Mouse (Mus musculus): ENCODE data around the gene Prss48. TPM values are rescaled to one million over a fixed set of nuclear protein-coding genes. Genes with fewer than 3 reads are reported as not detected.

The Prss48 gene
- polyA plus RNA-seq, 1 experiment from 2014 or later = not detected

DNA sequence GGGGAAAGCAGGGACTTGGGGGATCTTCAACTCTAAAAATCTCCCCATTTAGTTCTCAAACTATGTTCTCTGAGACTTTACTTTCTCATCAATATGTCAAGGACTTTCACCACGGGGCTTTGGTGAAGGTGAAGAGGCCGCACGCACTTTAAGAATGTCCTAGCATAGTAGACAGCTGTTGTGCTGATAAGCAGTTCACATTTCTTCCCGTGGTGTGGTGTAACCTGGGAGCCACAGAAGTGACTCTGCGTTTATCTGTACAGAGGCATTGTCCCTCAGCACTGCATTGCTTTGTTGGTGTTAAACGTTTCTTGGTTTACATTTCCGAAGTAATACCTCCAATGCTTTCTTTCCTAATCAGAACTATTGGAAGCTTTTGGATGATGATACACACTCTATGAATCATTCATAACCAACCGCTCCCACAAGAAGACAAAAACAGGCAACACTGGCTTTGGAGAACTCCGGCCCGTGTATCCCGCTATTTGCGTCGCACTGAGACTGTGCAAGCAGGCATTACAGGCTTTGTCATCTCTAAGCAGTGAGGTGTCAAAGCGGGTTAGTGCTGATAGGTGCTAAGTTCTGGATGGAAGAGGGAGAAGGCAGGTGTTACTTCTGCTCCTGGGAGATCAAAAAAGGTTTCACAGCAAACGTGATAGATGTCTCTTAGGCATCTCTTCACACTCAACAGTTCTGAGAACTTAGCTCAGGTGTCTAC is 26.5 kb upstream of the Prss48 start:
- Histone ChIP-seq H3K4me3 (replicated peaks; ENCODE audit: low read length) (no peak overlapping the region), H3K27ac (ENCODE audit: low read length) (no peak overlapping the region), H3K27me3 (ENCODE audit: control insufficient read depth, insufficient read depth, low read length) (no peaks in the 10 kb centered on the region), H3K36me3 (ENCODE audit: control insufficient read depth, insufficient read depth, low read length) (peaks cover 5% of the 10 kb centered on the region; the same call in 1 of the 2 replicates), H3K4me2 (ENCODE audit: low read depth, low read length) (no peak overlapping the region), H3K4me1 (ENCODE audit: control insufficient read depth, insufficient read depth, low read length) (no peaks in the 10 kb centered on the region), H3K9me3 (replicated peaks; ENCODE audit: control insufficient read depth, low read length) (peaks cover 4% of the 10 kb centered on the region; the same call in 1 of the 2 replicates), H3K9ac (ENCODE audit: low read length) (no peak overlapping the region)
- ATAC-seq (ENCODE audit: insufficient read depth, low FRiP score) = no peak
- WGBS = 71% methylated on average over 15 of the region's 15 CpGs

DNA sequence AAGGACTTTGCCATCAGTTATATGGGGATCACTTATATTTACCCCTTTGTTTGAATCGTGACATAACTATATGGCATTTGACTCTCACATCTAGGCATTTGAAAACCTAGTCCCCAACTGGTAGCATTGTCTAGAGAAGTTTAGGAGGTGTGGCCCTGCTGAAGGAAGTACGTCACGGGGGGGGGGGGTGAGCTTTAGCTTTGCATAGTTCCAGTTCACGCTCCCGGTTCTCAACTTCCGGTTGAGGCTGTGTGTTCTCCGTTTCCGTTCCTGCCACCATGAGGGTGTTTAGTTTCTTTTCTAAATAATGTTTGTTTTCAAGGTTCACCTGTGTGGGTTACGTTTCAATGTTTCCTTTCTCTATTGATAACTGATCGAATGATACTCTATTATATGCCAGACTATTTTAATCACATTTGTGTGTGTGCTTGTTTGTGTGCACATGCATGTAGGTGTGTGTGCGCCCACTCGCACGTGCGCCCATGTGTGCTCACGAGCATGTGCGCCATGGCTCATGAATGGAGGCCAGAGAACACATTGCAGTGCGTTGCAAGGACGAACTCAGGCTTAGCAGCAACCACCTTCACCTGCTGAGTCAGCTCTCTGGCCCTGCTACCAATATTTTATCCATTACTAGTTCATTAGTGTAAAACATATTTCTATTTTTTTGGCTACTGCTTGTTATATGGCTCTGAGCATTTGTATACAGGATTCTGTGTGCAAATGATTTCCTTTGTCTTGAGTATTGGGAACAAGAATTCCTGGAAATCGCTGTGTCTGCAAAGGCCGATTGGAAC is 23.2 kb upstream of the Prss48 start:
- no peaks in the 10 kb centered on the region for H3K4me1 ChIP-seq (ENCODE audit: control insufficient read depth, insufficient read depth, low read length)
- no peak overlapping the region for H3K4me2 ChIP-seq (ENCODE audit: low read depth, low read length)
- peaks cover 4% of the 10 kb centered on the region; the same call in 1 of the 2 replicates for H3K9me3 ChIP-seq (replicated peaks; ENCODE audit: control insufficient read depth, low read length)
- no peak overlapping the region for H3K9ac ChIP-seq (ENCODE audit: low read length)
- peaks cover 5% of the 10 kb centered on the region; the same call in 1 of the 2 replicates for H3K36me3 ChIP-seq (ENCODE audit: control insufficient read depth, insufficient read depth, low read length)
- H3K27me3 ChIP-seq (ENCODE audit: control insufficient read depth, insufficient read depth, low read length) = no peaks in the 10 kb centered on the region
- H3K27ac ChIP-seq (ENCODE audit: low read length) = no peak overlapping the region
- ATAC-seq (ENCODE audit: insufficient read depth, low FRiP score) = no peak
- no peak overlapping the region for H3K4me3 ChIP-seq (replicated peaks; ENCODE audit: low read length)
- 95% methylated on average over 20 of the region's 20 CpGs for WGBS

DNA sequence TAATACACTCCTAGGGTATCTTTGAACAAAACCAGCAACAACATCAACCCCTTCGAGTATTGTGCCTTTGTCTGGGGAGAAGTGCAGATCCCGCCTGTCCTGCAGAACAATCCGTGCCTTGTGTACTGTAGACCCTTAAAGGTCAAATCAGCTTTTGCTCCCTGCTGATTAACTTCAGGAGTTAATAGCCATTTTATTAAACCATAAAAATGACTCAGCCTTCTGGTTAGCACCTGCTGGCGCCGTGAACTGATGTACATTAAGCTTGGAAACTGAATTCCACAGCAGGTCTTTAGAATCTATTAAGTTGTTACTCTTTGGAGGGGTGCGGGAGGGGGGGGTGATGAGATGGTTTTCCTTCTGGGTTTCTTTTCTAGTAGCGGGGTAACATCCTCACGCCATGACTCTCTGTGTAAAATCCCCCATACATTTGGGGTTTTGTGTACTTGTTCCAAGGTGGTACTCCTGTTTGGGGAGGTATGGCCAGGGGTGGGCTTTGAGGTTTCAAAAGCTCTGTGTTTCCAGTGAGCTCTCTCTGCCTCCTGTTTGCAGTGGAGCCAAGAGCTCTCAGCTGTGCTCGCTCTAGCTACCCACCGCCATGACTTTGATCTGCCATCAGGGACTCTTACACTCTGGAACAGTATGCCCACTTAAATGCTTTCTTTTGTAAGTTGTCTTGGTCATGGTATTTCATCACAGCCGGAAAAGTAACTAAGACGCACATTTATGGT is 21.9 kb upstream of the Prss48 start:
- ATAC-seq (ENCODE audit: insufficient read depth, low FRiP score) = no peak
- no peaks in the 10 kb centered on the region for H3K4me1 ChIP-seq (ENCODE audit: control insufficient read depth, insufficient read depth, low read length)
- H3K9ac ChIP-seq (ENCODE audit: low read length) = no peak overlapping the region
- H3K4me2 ChIP-seq (ENCODE audit: low read depth, low read length) = no peak overlapping the region
- H3K27me3 ChIP-seq (ENCODE audit: control insufficient read depth, insufficient read depth, low read length) = no peaks in the 10 kb centered on the region
- H3K9me3 ChIP-seq (replicated peaks; ENCODE audit: control insufficient read depth, low read length) = peaks cover 4% of the 10 kb centered on the region; the same call in 1 of the 2 replicates
- 88% methylated on average over 12 of the region's 12 CpGs for WGBS
- H3K27ac ChIP-seq (ENCODE audit: low read length) = no peak overlapping the region
- no peak overlapping the region for H3K4me3 ChIP-seq (replicated peaks; ENCODE audit: low read length)
- H3K36me3 ChIP-seq (ENCODE audit: control insufficient read depth, insufficient read depth, low read length) = peaks cover 5% of the 10 kb centered on the region; the same call in 1 of the 2 replicates

DNA sequence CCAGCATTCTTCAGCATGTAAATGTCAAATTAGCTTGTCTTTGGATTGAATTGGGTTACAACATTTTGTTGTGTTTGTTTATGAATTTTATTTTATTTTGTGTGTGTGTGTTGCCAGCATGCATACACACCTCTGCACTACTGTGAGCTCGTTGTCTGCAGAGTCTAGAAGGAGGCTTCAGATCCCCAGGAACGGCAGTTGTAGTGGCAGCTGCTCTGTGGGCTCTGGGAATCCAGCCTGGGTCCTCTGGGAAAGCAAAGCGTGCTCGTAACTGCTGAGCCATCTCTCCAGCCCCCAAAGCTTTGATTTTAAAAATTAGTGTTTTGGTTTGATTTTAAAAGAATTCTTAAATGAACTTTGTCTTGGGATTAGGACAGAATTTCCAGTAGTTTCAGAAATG is 19.4 kb upstream of the Prss48 start:
- Histone ChIP-seq H3K9ac (ENCODE audit: low read length) (no peak overlapping the region), H3K9me3 (replicated peaks; ENCODE audit: control insufficient read depth, low read length) (peaks cover 4% of the 10 kb centered on the region; the same call in 1 of the 2 replicates), H3K4me3 (replicated peaks; ENCODE audit: low read length) (no peak overlapping the region), H3K27ac (ENCODE audit: low read length) (no peak overlapping the region), H3K4me1 (ENCODE audit: control insufficient read depth, insufficient read depth, low read length) (no peaks in the 10 kb centered on the region), H3K4me2 (ENCODE audit: low read depth, low read length) (no peak overlapping the region), H3K27me3 (ENCODE audit: control insufficient read depth, insufficient read depth, low read length) (no peaks in the 10 kb centered on the region), H3K36me3 (ENCODE audit: control insufficient read depth, insufficient read depth, low read length) (peaks cover 5% of the 10 kb centered on the region; the same call in 1 of the 2 replicates)
- 93% methylated on average over 4 of the region's 4 CpGs for WGBS
- ATAC-seq (ENCODE audit: insufficient read depth, low FRiP score) = no peak

DNA sequence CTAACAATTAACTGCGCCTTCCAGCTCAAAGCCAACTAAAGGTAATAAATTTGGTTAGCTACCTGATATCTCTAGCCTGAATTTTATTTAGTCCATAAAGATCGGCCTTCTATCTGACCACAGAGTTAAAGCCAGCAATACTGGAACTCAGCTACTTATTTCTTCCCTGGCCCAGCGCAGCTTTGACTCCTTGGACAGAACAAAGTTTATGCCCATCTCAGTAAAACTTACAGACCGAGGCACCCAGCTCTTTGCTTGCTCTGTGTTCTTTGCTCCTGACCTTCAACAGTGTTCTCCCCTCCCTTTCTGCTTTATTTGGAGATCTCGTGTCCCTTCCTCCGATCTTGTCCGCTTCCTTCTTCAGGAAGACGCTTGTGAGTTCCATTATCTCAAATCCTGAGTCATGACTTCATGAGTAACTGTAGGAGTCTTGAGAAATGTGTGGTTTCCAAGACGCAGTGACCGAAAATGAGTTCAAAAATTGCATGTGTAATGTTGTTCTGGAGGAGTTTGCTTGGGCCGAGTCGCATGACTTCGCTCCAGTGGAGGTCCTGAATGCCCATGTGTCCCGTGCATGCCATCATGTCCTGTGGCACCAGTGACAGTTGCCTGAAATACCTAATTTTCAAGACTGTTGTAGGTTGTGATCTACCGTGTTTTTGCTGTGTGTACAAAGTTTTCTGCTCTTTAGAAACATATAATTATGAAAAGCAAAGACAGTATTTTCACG is 18.8 kb upstream of the Prss48 start:
- H3K27ac ChIP-seq (ENCODE audit: low read length) = no peak overlapping the region
- no peaks in the 10 kb centered on the region for H3K4me1 ChIP-seq (ENCODE audit: control insufficient read depth, insufficient read depth, low read length)
- WGBS = 85% methylated on average over 16 of the region's 16 CpGs
- no peak overlapping the region for H3K4me3 ChIP-seq (replicated peaks; ENCODE audit: low read length)
- H3K36me3 ChIP-seq (ENCODE audit: control insufficient read depth, insufficient read depth, low read length) = peaks cover 5% of the 10 kb centered on the region; the same call in 1 of the 2 replicates
- no peak overlapping the region for H3K9ac ChIP-seq (ENCODE audit: low read length)
- no peak for ATAC-seq (ENCODE audit: insufficient read depth, low FRiP score)
- peaks cover 4% of the 10 kb centered on the region; the same call in 1 of the 2 replicates for H3K9me3 ChIP-seq (replicated peaks; ENCODE audit: control insufficient read depth, low read length)
- no peaks in the 10 kb centered on the region for H3K27me3 ChIP-seq (ENCODE audit: control insufficient read depth, insufficient read depth, low read length)
- no peak overlapping the region for H3K4me2 ChIP-seq (ENCODE audit: low read depth, low read length)

DNA sequence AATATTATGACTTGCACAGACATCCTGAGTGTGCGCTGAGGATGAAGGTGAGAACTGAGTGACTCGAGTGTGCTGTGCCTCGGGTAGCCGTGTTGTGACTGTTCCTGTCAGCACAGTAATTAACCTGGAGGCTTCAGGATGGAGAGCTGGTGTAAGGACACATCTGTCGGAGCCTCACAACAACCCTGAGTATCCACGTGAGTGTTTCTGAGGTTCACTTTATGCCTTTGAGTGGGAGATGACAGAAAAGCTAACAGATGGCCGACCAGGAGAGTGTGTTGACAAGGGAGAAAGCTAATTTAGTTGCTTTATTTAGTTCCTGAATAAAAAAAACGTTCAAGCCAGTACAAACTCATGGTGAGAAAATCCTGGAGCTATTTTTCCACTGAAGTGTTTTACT is 15.2 kb upstream of the Prss48 start:
- Histone ChIP-seq H3K9ac (ENCODE audit: low read length) (no peak overlapping the region), H3K4me2 (ENCODE audit: low read depth, low read length) (no peak overlapping the region), H3K4me1 (ENCODE audit: control insufficient read depth, insufficient read depth, low read length) (no peaks in the 10 kb centered on the region), H3K27me3 (ENCODE audit: control insufficient read depth, insufficient read depth, low read length) (no peaks in the 10 kb centered on the region), H3K4me3 (replicated peaks; ENCODE audit: low read length) (no peak overlapping the region), H3K9me3 (replicated peaks; ENCODE audit: control insufficient read depth, low read length) (no peaks in the 10 kb centered on the region), H3K36me3 (ENCODE audit: control insufficient read depth, insufficient read depth, low read length) (no peaks in the 10 kb centered on the region), H3K27ac (ENCODE audit: low read length) (no peak overlapping the region)
- WGBS = 72% methylated on average over 8 of the region's 8 CpGs
- no peak for ATAC-seq (ENCODE audit: insufficient read depth, low FRiP score)

DNA sequence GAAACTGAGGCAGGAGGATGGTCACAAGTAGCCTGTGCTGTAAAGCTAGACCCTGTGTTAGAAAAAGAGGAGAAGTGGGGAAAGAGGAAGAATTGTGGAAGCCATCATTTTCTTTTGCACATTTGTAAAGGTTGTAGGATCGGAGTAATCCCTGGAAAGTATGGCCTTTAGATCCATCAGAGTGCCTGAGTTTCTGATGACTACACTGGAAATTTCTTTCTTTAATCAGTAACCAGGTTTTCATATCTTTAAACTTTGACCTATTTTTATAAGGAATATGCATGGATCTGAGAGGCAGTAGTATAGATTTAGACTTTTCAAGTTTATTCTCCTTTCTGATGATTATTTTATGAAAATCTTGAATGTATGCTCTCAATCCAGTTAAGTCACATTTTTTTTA is 14.7 kb upstream of the Prss48 start:
- ATAC-seq (ENCODE audit: insufficient read depth, low FRiP score) = no peak
- 96% methylated on average over 1 of the region's 1 CpGs for WGBS

DNA sequence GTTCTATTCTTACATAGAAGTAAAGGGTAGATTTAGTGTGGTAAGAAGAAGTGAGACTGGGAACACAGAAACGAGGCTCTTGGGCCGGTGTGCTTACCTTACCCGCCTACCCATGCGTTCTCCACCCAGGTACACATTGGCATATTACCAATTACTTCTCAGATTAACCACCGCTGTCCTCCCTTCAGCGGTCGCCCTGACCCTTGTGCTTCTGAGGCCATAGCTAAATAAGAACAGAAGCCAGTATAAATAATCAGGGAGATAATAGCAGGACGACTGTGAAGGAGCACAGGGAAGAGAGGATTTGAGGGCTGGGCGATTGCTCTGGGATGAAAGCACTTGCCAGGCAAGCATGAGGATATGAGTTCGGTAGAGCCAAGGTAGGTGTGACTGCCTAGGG is 11.5 kb upstream of the Prss48 start:
- no peaks in the 10 kb centered on the region for H3K9me3 ChIP-seq (replicated peaks; ENCODE audit: control insufficient read depth, low read length)
- no peak overlapping the region for H3K9ac ChIP-seq (ENCODE audit: low read length)
- H3K27me3 ChIP-seq (ENCODE audit: control insufficient read depth, insufficient read depth, low read length) = no peaks in the 10 kb centered on the region
- ATAC-seq (ENCODE audit: insufficient read depth, low FRiP score) = no peak
- H3K36me3 ChIP-seq (ENCODE audit: control insufficient read depth, insufficient read depth, low read length) = no peaks in the 10 kb centered on the region
- 62% methylated on average over 10 of the region's 10 CpGs for WGBS
- no peak overlapping the region for H3K27ac ChIP-seq (ENCODE audit: low read length)
- no peak overlapping the region for H3K4me2 ChIP-seq (ENCODE audit: low read depth, low read length)
- peaks cover 4% of the 10 kb centered on the region; the same call in 1 of the 2 replicates for H3K4me1 ChIP-seq (ENCODE audit: control insufficient read depth, insufficient read depth, low read length)
- no peak overlapping the region for H3K4me3 ChIP-seq (replicated peaks; ENCODE audit: low read length)

More for the DNA sequence above, 14.7 kb upstream of the Prss48 start:
- Histone ChIP-seq H3K9me3 (replicated peaks; ENCODE audit: control insufficient read depth, low read length) (no peaks in the 10 kb centered on the region), H3K4me1 (ENCODE audit: control insufficient read depth, insufficient read depth, low read length) (no peaks in the 10 kb centered on the region), H3K27me3 (ENCODE audit: control insufficient read depth, insufficient read depth, low read length) (no peaks in the 10 kb centered on the region), H3K4me3 (replicated peaks; ENCODE audit: low read length) (no peak overlapping the region), H3K9ac (ENCODE audit: low read length) (no peak overlapping the region), H3K4me2 (ENCODE audit: low read depth, low read length) (no peak overlapping the region), H3K36me3 (ENCODE audit: control insufficient read depth, insufficient read depth, low read length) (no peaks in the 10 kb centered on the region), H3K27ac (ENCODE audit: low read length) (no peak overlapping the region)
